Mouse (Mus musculus) lung, postnatal 0 days (tissue): ENCODE measurements around the gene Hcar2.

ENCODE experiments used
- CTCF ChIP-seq: IDR thresholded peaks from 2 replicates; pipeline ENCODE4 v1.5.1; 2016; ENCODE audit warnings: antibody characterized with exemption, mild to moderate bottlenecking
- EP300 ChIP-seq: IDR thresholded peaks from 2 replicates; pipeline ENCODE4 v1.6.1; 2016; ENCODE audit warnings: antibody characterized with exemption, mild to moderate bottlenecking, control low read depth

- no peak for TF ChIP-seq CTCF
- TF ChIP-seq EP300, result no peak
Observed at GRCm38 (mm10) chr5:123866457-123866856, 1.2 kb upstream of the Hcar2 start.
